Mouse (Mus musculus) forebrain, embryonic 13.5 days (tissue): ENCODE results near the gene Krt73. TPM values are rescaled to one million over a fixed set of nuclear protein-coding genes. Genes with fewer than 3 reads are reported as not detected.

ENCODE experiments used
- ATAC-seq: fragments of 200-750 bp; cut with Nextera tagmentation; 2 replicates; pipeline ENCODE4 v1.8.0; 2017
- H3K27ac ChIP-seq: fragments of 300-500 bp; sonication (generic); 2 replicates; pipeline ENCODE4 v1.5.1; 2015; ENCODE audit warnings: inconsistent platforms, mild to moderate bottlenecking, moderate library complexity
- H3K27me3 ChIP-seq: fragments of 300-500 bp; sonication (generic); 2 replicates; pipeline ENCODE4 v1.6.1; 2015; ENCODE audit warnings: mild to moderate bottlenecking, inconsistent platforms
- H3K36me3 ChIP-seq: fragments of 300-500 bp; sonication (generic); 2 replicates; pipeline ENCODE4 v1.6.1; 2015; ENCODE audit warnings: mild to moderate bottlenecking, inconsistent platforms; ENCODE audit not compliant: poor library complexity, severe bottlenecking
- H3K4me1 ChIP-seq: fragments of 300-500 bp; sonication (generic); 2 replicates; pipeline ENCODE4 v1.6.1; 2015; ENCODE audit warnings: inconsistent platforms
- H3K4me2 ChIP-seq: fragments of 300-500 bp; sonication (generic); 2 replicates; pipeline ENCODE4 v1.6.1; 2015; ENCODE audit warnings: inconsistent platforms, mild to moderate bottlenecking, moderate library complexity
- H3K4me3 ChIP-seq: fragments of 300-500 bp; sonication (generic); 2 replicates; pipeline ENCODE4 v1.5.1; 2015; ENCODE audit warnings: mild to moderate bottlenecking, inconsistent platforms
- H3K9ac ChIP-seq: fragments of 300-500 bp; sonication (generic); 2 replicates; pipeline ENCODE4 v1.6.1; 2015; ENCODE audit warnings: mild to moderate bottlenecking, inconsistent platforms
- H3K9me3 ChIP-seq: fragments of 300-500 bp; sonication (generic); replicated peaks from 2 replicates; pipeline ENCODE4 v1.6.1; 2016; ENCODE audit warnings: inconsistent platforms
- WGBS: fragments of 180-500 bp; shearing (Covaris S2); methylation state at CpG from one replicate; pipeline ENCODE4 v1.1.7; 2015; 5-methylcytosine and 5-hydroxymethylcytosine counted together
- polyA plus RNA-seq: library from polyadenylated mRNA; unstranded; fragments of >200 nt; fragmentation: Nextera tagmentation; extraction: Ambion mirVana; gene quantifications from 2 replicates; pipeline ENCODE4 v1.2.1, GENCODE M21; 2015

Krt73 gene
- polyA plus RNA-seq, 1 experiment from 2014 or later = 0.66 TPM

- 83% methylated on average over 10 of the region's 10 CpGs for WGBS
- Histone ChIP-seq H3K36me3 (no peaks in the 10 kb centered on the region), H3K27ac (no peak overlapping the region), H3K9ac (no peak overlapping the region), H3K9me3 (no peaks in the 10 kb centered on the region), H3K4me2 (no peak overlapping the region), H3K27me3 (no peaks in the 10 kb centered on the region), H3K4me3 (no peak overlapping the region), H3K4me1 (no peaks in the 10 kb centered on the region; the same call in 1 of the 2 replicates)
- ATAC-seq = 0 out of 2 replicates have a peak, but pooled peaks have one; percentile 45
Observed at GRCm38 (mm10) chr15:101773420-101773819, 28.7 kb downstream of the Krt73 start.

GRCm38 (mm10) chr15:101772711-101773081 lies 29.4 kb downstream of the Krt73 start:
- no peaks in the 10 kb centered on the region for H3K9me3 ChIP-seq
- no peak overlapping the region for H3K4me3 ChIP-seq
- H3K4me2 ChIP-seq = no peak overlapping the region
- H3K27ac ChIP-seq = no peak overlapping the region
- 12% methylated on average over 5 of the region's 5 CpGs for WGBS
- no peaks in the 10 kb centered on the region for H3K27me3 ChIP-seq
- H3K9ac ChIP-seq = no peak overlapping the region
- no peaks in the 10 kb centered on the region; the same call in 1 of the 2 replicates for H3K4me1 ChIP-seq
- no peaks in the 10 kb centered on the region for H3K36me3 ChIP-seq
- peak; percentile 82 for ATAC-seq

DNA sequence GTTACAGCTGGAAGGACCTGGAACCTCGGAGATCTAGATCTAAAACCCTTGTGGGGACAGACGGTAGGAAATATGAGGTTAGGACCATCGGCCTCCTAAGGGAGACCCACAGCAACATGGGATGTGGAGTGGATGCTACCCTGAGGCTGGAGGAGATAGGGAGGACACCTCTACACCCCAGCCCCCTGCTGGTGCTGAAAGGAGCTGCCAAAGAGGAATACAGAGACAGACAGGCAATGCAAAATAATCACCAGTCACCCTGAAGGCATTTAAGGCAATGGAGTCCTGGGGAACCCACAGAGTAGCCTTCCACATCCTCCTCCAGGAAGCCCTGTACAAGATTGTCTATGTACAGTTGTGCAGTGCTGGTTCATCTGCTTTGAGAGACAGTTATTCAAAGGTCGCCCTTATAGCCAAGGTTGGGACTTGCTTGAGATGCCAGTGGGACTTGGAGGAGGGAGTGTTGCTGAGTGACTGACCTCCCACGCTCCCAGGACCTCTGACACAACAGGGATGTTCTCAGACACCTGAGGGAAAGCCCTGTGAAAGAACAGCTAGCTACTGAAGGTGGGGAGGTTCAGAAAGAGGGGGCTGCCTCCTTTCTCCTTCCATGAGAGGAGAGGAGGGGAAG lies 30.0 kb downstream of the Krt73 start:
- Histone ChIP-seq H3K4me2 (no peak overlapping the region), H3K9ac (no peak overlapping the region), H3K4me1 (no peaks in the 10 kb centered on the region; the same call in 1 of the 2 replicates), H3K27ac (no peak overlapping the region), H3K4me3 (no peak overlapping the region), H3K27me3 (no peaks in the 10 kb centered on the region), H3K9me3 (no peaks in the 10 kb centered on the region), H3K36me3 (no peaks in the 10 kb centered on the region)
- ATAC-seq = no peak; the same call in 1 of the 2 replicates
- 62% methylated on average over 5 of the region's 5 CpGs for WGBS

- Histone ChIP-seq H3K27me3 (no peaks in the 10 kb centered on the region), H3K4me2 (no peak overlapping the region), H3K27ac (no peak overlapping the region), H3K9ac (no peak overlapping the region), H3K36me3 (no peaks in the 10 kb centered on the region), H3K4me3 (no peak overlapping the region), H3K9me3 (no peaks in the 10 kb centered on the region), H3K4me1 (no peaks in the 10 kb centered on the region; the same call in 1 of the 2 replicates)
- ATAC-seq = no peak
- 46% methylated on average over 8 of the region's 8 CpGs for WGBS
Observed at GRCm38 (mm10) chr15:101770226-101770625, 31.9 kb downstream of the Krt73 start.

Other genes with a start within 250 kb of the Krt73 start
- gene Krt90, start 239.4 kb downstream of the Krt73 start, polyA plus RNA-seq = not detected in 2 replicates
- gene Krt75, start 228.4 kb downstream of the Krt73 start, polyA plus RNA-seq = not detected in 2 replicates
- gene Gm5414, start 174.2 kb downstream of the Krt73 start, polyA plus RNA-seq = not detected in 2 replicates
- gene Gm5478, start 155.0 kb downstream of the Krt73 start, polyA plus RNA-seq = not detected in 2 replicates
- gene Krt6b, start 122.1 kb downstream of the Krt73 start, polyA plus RNA-seq = not detected in 2 replicates
- gene Krt6a, start 108.0 kb downstream of the Krt73 start, polyA plus RNA-seq = not detected in 2 replicates
- 0.14 and 0.35 TPM in 2 replicates for gene Krt5, start 89.4 kb downstream of the Krt73 start, polyA plus RNA-seq
- gene Krt71, start 59.2 kb downstream of the Krt73 start, polyA plus RNA-seq = not detected in 2 replicates
- gene Krt72, start 15.9 kb downstream of the Krt73 start, polyA plus RNA-seq = not detected in 2 replicates
- not detected in 2 replicates for gene Krt2, start 15.8 kb upstream of the Krt73 start, polyA plus RNA-seq
- 3.5 and 3.9 TPM in 2 replicates for gene Krt1, start 48.4 kb upstream of the Krt73 start, polyA plus RNA-seq
- 0.19 and 0.65 TPM in 2 replicates for gene Krt77, start 67.4 kb upstream of the Krt73 start, polyA plus RNA-seq
- not detected in 2 replicates for gene Krt76, start 90.6 kb upstream of the Krt73 start, polyA plus RNA-seq
- not detected in 2 replicates for gene Krt4, start 122.4 kb upstream of the Krt73 start, polyA plus RNA-seq
- gene Krt79, start 138.0 kb upstream of the Krt73 start, polyA plus RNA-seq = 0.10 and 0.33 TPM in 2 replicates
- not detected in 2 replicates for gene Krt78, start 151.9 kb upstream of the Krt73 start, polyA plus RNA-seq
- gene Krt8, start 202.1 kb upstream of the Krt73 start, polyA plus RNA-seq = 1.7 and 2.6 TPM in 2 replicates
- gene Krt18, start 225.8 kb upstream of the Krt73 start, polyA plus RNA-seq = 2.4 and 6.3 TPM in 2 replicates